Mouse (Mus musculus) c-Kit-positive CD71-positive TER-119-positive erythroid progenitor cells, embryonic 14.5 days (primary cell): ENCODE measurements around the gene Cdca7l.
A peak's percentile ranks its signal among the peaks of the same experiment; 100 is the strongest.
"Not testable (repeated sequence)": the region's sequence is repeated elsewhere in the genome, so short reads cannot be mapped to it uniquely, and the experiment has no call there.

ENCODE experiments used
- DNase-seq: peaks from one replicate; pipeline ENCODE4 v3.0.0-alpha.2; 2013; ENCODE audit warnings: low spot score

The Cdca7l gene

GRCm38 (mm10) chr12:117803989-117804388 is at the start of gene Cdca7l:
Gene Cdca7l (plus strand): TSS chr12:117804289.
- not testable (repeated sequence) for DNase-seq

DNA sequence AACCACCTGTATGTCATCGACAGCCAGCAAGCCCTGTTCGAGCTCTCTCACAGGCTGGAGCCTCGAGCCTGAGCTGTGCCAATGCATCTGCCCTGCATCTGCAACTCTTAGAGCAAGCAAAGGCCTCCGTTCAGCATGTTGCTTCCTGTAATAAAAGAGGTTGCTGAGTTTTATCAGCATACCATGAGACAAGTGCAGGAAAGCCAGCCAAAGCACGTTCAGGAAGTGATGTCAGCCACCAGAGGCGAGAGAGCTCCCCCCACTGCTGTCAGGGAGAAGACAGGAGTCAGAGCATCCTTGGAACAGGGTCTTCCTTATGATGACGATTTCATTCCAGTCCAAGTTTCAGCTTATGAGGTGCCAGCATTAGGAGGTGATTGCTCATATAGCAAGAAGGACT is 48.1 kb upstream of the Cdca7l start:
- no peak for DNase-seq

DNA sequence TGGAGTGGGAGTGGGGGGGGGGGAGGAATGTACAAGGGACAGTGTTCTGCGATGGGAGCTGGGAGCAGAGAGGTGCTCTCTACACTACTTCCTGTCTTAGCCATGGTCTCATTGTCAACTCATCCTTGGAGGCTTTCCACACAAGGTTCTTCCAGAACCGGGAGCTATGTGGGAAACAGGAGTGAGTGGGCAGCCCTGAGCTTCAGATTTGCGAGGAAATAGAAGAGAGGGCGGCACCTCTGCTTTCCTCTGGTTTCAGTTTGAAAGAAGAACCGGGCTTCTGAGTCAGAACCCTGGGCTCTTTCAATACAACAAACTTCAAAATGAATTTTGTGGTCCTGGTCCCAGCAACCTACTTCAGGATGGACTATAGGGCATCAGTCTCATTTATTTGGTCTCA is 43.7 kb upstream of the Cdca7l start:
- DNase-seq, result no peak

DNA sequence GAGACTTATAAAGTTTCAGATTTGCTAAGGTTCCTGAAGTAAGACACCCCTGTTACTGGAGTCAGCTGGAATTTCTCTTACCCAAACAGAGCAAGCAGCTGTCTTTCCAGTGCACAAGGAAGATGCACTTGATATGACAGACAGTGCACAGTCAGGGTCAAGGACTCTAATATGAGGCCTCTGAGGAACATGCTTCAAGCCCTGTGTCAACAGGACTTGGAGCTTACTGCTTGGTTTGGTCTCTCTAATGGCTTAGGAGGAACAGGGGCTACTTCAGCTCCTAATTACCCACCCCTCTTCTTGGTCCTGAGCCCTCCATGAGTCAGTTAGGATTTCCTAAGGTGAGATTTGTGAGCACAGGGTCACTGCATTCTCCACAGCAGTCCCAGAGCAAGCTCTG is 43.2 kb upstream of the Cdca7l start:
- no peak for DNase-seq

DNA sequence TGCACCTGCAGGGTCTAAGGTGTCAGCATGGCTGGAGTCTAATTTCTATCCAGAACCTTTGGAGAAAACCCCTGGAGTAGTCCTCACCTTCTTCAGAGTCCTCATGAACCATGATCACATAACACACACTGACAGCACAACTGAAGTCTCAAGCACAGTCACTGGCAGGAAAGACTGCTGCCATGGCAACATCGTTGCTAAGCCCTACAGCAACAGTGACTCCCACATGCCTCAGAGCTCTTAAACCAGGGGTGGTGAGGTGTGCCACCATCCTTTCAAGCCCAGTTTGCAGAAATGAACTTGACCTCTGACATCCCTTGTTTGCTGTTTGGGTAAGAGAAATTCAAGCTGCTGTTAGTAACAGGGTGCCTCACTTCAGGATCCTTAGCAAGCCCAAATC is 42.4 kb upstream of the Cdca7l start:
- no peak for DNase-seq

DNA sequence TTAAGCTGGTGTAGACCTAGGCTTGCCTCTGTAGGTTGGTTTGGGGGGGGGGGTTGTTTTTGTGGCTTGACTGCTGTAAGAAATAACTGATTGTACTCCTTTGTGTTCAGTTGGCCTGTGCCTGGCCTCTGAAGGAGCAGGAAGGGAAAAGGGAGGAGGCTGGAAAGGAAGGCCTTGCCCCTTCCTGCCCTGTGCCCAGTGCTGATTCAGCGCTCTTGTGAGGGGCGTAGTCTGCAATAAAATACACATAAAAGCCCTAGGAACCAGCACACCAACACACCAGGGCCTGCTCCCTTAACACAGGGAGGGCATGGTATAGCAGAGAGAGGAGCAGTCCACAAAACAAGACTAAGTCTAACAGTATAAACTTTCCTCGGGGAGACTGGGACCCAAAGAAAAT is 40.8 kb upstream of the Cdca7l start:
- no peak for DNase-seq

DNA sequence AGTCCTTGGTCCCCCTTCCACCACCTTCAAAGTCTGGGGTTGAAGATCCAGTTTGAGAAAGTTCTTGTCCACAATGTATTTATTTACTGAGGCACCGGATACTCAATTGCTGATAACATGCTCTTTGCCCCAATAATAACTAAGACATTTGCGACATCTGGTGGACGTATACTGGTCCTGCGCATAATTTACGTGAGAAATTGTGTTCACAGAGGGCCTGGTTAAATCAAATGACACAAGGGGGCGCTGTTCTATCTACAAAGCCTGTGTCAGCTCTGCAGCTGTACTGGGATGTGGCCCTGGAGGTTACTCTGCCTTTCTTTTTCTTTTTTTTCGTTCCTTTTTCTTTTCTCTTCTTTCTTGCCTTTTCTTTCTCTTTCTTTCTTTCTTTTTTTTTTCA is 39.2 kb upstream of the Cdca7l start:
- peak; percentile 80 for DNase-seq

DNA sequence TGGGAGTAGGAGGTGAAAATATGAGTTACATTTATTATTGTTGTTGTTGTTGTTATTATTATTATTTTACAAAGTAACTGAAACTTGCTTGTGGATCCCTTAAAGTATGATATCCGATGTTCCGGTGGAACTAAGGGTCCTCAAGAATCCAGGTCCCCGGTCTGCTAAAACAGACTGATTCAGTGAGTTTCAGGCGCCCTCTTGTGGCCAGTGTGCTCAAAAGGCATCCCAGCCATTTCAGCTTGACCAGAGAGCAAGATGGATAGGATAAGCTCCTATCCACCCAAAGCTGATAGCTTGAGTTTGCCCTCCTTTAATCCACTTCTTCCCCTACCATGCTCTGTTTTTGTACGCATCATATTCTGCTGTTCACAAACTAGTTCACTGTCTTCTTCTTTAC is 35.0 kb upstream of the Cdca7l start:
- DNase-seq, result peak; percentile 35

- DNase-seq, result no peak
These were observed 33.9 kb upstream of the Cdca7l start for GRCm38 (mm10) chr12:117770211-117770610.

DNA sequence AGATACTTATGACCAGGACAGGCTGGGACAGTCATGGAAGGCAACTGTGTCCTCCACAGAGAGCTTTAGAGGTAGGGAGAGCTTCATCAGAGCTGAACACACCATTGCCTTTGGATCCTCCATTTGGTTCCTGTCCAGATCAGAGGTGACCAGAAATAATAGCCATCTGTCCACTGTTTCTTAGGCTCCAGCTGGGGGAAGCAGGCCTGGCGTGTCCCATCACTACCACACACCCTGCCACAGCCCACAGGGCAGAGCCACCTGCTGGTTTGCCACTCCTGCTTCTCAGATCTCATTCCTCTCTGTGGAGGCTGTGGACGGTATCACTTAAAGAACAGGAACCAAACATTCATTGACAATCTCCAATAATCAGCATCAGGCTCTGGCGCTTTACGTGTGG is 32.9 kb upstream of the Cdca7l start:
- DNase-seq, result no peak

DNA sequence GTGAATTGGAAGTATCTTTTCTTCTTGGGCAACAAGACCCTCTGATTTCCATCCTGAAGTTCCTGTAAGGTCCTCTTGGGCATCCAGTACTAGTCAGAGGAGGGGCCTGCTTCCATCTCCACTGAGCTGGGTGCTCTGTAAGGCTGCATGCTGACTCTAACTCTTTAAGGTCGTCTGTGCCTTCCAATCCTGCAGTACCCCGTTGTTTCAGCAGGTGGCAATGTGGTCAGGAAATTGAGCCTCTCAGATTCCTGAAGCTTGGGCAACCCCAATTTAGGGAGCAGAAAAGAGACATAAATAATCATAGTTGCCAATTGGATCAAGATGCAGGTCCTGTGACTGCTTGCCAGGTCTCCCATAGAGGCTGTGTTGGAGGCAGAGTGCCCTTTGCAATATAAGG is 31.5 kb upstream of the Cdca7l start:
- DNase-seq, result peak; percentile 36

GRCm38 (mm10) chr12:117776841-117777240 is 27.2 kb upstream of the Cdca7l start:
- no peak for DNase-seq

DNA sequence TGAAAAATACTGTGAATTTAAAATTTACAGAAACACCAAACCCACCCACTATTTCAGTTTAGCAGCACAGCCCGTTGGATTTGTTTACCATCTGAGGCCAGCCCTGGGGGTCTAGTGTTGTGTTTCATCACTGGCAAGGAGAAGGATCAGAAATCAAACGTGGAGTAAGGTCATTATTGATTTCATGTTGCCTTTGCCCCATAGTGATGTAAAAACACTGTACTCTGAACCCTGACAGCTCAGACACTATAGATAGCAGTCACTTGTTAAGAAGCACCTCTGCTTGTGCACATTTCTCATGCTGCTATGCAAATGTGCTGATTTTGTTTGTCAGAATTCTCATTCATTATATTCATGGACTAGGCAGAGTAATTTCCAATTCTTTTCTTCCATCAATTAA is 22.7 kb upstream of the Cdca7l start:
- no peak for DNase-seq

- no peak for DNase-seq
These were observed 20.7 kb upstream of the Cdca7l start for GRCm38 (mm10) chr12:117783426-117783825.

GRCm38 (mm10) chr12:117786621-117787020 is 17.5 kb upstream of the Cdca7l start:
- no peak for DNase-seq

DNA sequence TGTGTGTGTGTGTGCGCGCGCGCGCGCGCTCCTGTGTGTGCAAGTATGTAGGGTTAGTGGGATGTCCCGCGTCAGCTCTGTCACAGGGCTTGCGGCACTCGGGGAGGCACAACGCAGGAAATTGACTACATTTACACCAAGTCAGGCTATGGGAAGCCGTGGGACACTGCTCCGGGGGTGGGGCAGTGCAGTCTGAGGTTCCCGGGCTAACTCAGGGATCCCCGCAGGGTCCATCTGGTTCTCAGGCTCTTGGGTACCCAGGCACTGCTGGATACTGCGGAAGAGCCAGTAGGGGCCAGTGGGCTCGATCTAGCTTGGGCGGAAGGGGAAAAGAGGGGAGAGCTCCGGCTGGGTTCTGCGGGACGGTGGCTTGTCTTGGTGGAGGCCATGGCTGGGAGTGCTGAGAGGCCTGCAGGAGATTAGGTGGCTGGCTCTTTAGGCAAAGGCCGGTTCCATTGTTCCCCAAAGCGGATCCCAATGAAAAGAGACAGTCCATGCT is 15.5 kb upstream of the Cdca7l start:
- no peak for DNase-seq

DNA sequence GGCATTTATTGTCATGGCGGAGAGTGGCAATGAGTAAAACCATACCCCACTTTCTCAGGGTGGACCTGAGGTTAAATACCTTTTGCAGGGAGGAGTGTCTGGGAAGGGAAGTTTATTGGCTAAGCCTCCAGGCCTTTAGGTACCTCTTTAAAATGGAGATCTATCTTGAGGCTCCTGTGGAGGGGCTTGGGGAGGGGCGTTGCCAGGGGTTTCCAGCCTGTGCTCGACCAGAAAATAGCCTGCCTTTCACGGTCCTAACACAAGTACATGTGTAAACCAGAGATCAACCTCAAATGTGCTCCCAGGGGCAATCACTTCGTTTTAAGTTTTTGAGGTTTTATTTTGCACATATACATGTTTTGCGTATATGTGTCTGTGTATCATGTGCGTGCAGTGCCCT is 15.1 kb upstream of the Cdca7l start:
- no peak for DNase-seq

- no peak for DNase-seq
These were observed 8.8 kb upstream of the Cdca7l start for GRCm38 (mm10) chr12:117795303-117795702.

- no peak for DNase-seq
These were observed 1.5 kb downstream of the Cdca7l start for GRCm38 (mm10) chr12:117805576-117805975.

GRCm38 (mm10) chr12:117806007-117806451 is 1.9 kb downstream of the Cdca7l start:
- DNase-seq, result no peak

- DNase-seq, result no peak
These were observed 2.4 kb downstream of the Cdca7l start for GRCm38 (mm10) chr12:117806470-117806869.

DNA sequence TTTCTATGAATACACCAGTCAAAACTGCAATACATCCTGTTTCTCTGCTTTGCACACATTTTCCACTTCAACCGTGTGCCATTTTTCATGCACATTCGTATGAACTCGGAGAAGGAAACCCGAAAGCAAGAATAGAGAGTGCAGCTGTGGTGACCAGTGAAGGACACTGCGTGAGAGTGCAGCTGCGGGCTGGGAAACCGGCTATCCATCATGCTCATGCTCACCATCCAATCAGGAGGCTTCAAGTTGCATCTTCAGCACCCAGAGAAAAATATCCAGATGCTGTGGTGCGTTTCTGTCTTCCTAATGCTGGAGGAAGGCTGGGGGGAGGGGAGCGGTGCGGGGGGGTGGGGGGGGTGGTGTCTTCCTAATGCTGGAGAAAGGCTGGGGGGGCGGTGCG is 3.5 kb downstream of the Cdca7l start:
- DNase-seq, result no peak

GRCm38 (mm10) chr12:117808355-117809326 is 4.6 kb downstream of the Cdca7l start:
- DNase-seq, result no peak
